Mouse (Mus musculus) spleen, adult 2 months (tissue): Measurements from ENCODE around the gene Brca1. TPM values are rescaled to one million over a fixed set of nuclear protein-coding genes. Genes with fewer than 3 reads are reported as not detected.

Experiments
- DNase-seq, 2 experiments: peaks; one replicate each; pipeline versions ENCODE4 v3.0.0 to v3.0.0-alpha.2; 2012 to 2021; ENCODE audit warnings: low spot score in 2 of 2, low read depth in 1 of 2
- H3K27ac ChIP-seq: fragments of 200-500 bp; 2 replicates; pipeline ENCODE4 v1.5.1; 2012; ENCODE audit warnings: low read length, inconsistent platforms; ENCODE audit not compliant: insufficient read depth
- H3K27me3 ChIP-seq: fragments of 200-500 bp; 2 replicates; pipeline ENCODE4 v1.6.1; 2012; ENCODE audit warnings: mild to moderate bottlenecking, moderate library complexity, low read length, inconsistent platforms; ENCODE audit not compliant: control insufficient read depth, insufficient read depth
- H3K36me3 ChIP-seq: fragments of 200-500 bp; 2 replicates; pipeline ENCODE4 v1.6.1; 2012; ENCODE audit warnings: mild to moderate bottlenecking, low read length, inconsistent platforms; ENCODE audit not compliant: control insufficient read depth, insufficient read depth
- H3K4me1 ChIP-seq: fragments of 200-500 bp; 2 replicates; pipeline ENCODE4 v1.6.1; 2011; ENCODE audit warnings: inconsistent platforms; ENCODE audit not compliant: control insufficient read depth, insufficient read depth, insufficient read length
- H3K4me3 ChIP-seq: fragments of 200-500 bp; 2 replicates; pipeline ENCODE4 v1.5.1; 2011; ENCODE audit warnings: mild to moderate bottlenecking, inconsistent platforms; ENCODE audit not compliant: insufficient read depth, insufficient read length; ENCODE audit errors: extremely low read depth
- CTCF ChIP-seq: fragments of 200-500 bp; IDR thresholded peaks from 2 replicates; pipeline ENCODE4 v1.5.1; 2011; ENCODE audit warnings: mild to moderate bottlenecking, inconsistent platforms; ENCODE audit not compliant: insufficient read depth, insufficient read length, insufficient replicate concordance; ENCODE audit errors: extremely low read depth
- POLR2A ChIP-seq: fragments of 200-500 bp; IDR thresholded peaks from 2 replicates; pipeline ENCODE4 v1.6.1; 2011; ENCODE audit warnings: low read depth, low read length, inconsistent platforms
- WGBS: fragments of 180-500 bp; shearing (Covaris S2); methylation state at CpG from one replicate; pipeline ENCODE4 v1.1.7; 2018; 5-methylcytosine and 5-hydroxymethylcytosine counted together
- polyA plus RNA-seq: library from polyadenylated mRNA; depleted of rRNA; stranded (reverse); fragments of >200 nt; gene quantifications from 2 replicates; pipeline ENCODE4 v1.2.3, GENCODE M21; 2012

Brca1 gene
- polyA plus RNA-seq, 1 experiment: 1.5 TPM

- WGBS: 90% methylated on average over 9 of the region's 9 CpGs
- Histone ChIP-seq H3K4me1 (no peaks in the 10 kb centered on the region), H3K36me3 (no peaks in the 10 kb centered on the region), H3K27me3 (no peaks in the 10 kb centered on the region), H3K4me3 (no peak overlapping the region), H3K27ac (no peak overlapping the region)
- no peak for TF ChIP-seq POLR2A
- no peak for TF ChIP-seq CTCF
- no peak for DNase-seq
These were observed 8.2 kb downstream of the Brca1 start for GRCm38 (mm10) chr11:101543533-101543932.

GRCm38 (mm10) chr11:101526686-101527085 is 25.1 kb downstream of the Brca1 start:
- no peak for DNase-seq
- TF ChIP-seq POLR2A (no peak), CTCF (no peak)
- Histone ChIP-seq H3K27me3 (no peaks in the 10 kb centered on the region), H3K36me3 (no peaks in the 10 kb centered on the region), H3K27ac (no peak overlapping the region), H3K4me3 (no peak overlapping the region), H3K4me1 (no peaks in the 10 kb centered on the region)
- WGBS: 89% methylated on average over 4 of the region's 4 CpGs

GRCm38 (mm10) chr11:101525936-101526595 is 25.7 kb downstream of the Brca1 start:
- DNase-seq: no peak
- Histone ChIP-seq H3K27me3 (no peaks in the 10 kb centered on the region), H3K27ac (no peak overlapping the region), H3K36me3 (no peaks in the 10 kb centered on the region), H3K4me1 (no peaks in the 10 kb centered on the region), H3K4me3 (no peak overlapping the region)
- 97% methylated on average over 9 of the region's 9 CpGs for WGBS
- TF ChIP-seq CTCF: no peak
- no peak for TF ChIP-seq POLR2A

GRCm38 (mm10) chr11:101525056-101525455 is 26.7 kb downstream of the Brca1 start:
- Histone ChIP-seq H3K36me3 (no peaks in the 10 kb centered on the region), H3K4me1 (no peaks in the 10 kb centered on the region), H3K27ac (no peak overlapping the region), H3K4me3 (no peak overlapping the region), H3K27me3 (no peaks in the 10 kb centered on the region)
- 98% methylated on average over 10 of the region's 10 CpGs for WGBS
- no peak for DNase-seq
- TF ChIP-seq CTCF: no peak
- no peak for TF ChIP-seq POLR2A

- WGBS: 97% methylated on average over 8 of the region's 8 CpGs
- DNase-seq: no peak
- Histone ChIP-seq H3K36me3 (no peaks in the 10 kb centered on the region), H3K27me3 (no peaks in the 10 kb centered on the region), H3K4me1 (no peaks in the 10 kb centered on the region), H3K4me3 (no peak overlapping the region), H3K27ac (no peak overlapping the region)
- no peak for TF ChIP-seq POLR2A
- no peak for TF ChIP-seq CTCF
These were observed 27.3 kb downstream of the Brca1 start for GRCm38 (mm10) chr11:101524446-101524845.

GRCm38 (mm10) chr11:101519364-101519763 is 32.4 kb downstream of the Brca1 start:
- Histone ChIP-seq H3K4me1 (no peaks in the 10 kb centered on the region), H3K27me3 (no peaks in the 10 kb centered on the region), H3K36me3 (peaks cover 2% of the 10 kb centered on the region; the same call in 1 of the 2 replicates), H3K27ac (no peak overlapping the region), H3K4me3 (no peak overlapping the region)
- 97% methylated on average over 6 of the region's 6 CpGs for WGBS
- no peak for DNase-seq
- TF ChIP-seq CTCF (no peak), POLR2A (no peak)

GRCm38 (mm10) chr11:101518937-101519336 is 32.8 kb downstream of the Brca1 start:
- no peak overlapping the region for H3K27ac ChIP-seq
- H3K4me1 ChIP-seq: no peaks in the 10 kb centered on the region
- TF ChIP-seq CTCF (no peak), POLR2A (no peak)
- DNase-seq: no peak
- peaks cover 2% of the 10 kb centered on the region; the same call in 1 of the 2 replicates for H3K36me3 ChIP-seq
- no peaks in the 10 kb centered on the region for H3K27me3 ChIP-seq
- no peak overlapping the region for H3K4me3 ChIP-seq
- WGBS: 94% methylated on average over 5 of the region's 5 CpGs
